Mouse (Mus musculus) heart, postnatal 0 days (tissue): ENCODE measurements around the gene Oasl1. TPM values are rescaled to one million over a fixed set of nuclear protein-coding genes. Genes with fewer than 3 reads are reported as not detected.
A peak's percentile ranks its signal among the peaks of the same experiment; 100 is the strongest.

Experiments used
- ATAC-seq: fragments of 200-750 bp; cut with Nextera tagmentation; 2 replicates; pipeline ENCODE4 v1.8.0; 2017; ENCODE audit warnings: low read depth, moderate number of reproducible peaks, moderate library complexity; ENCODE audit not compliant: insufficient read depth
- DNase-seq: peaks from one replicate; pipeline ENCODE4 v3.0.0-alpha.2; 2016; ENCODE audit warnings: low spot score
- H3K27ac ChIP-seq: fragments of 300-500 bp; sonication (generic); 2 replicates; pipeline ENCODE4 v1.5.1; 2014; ENCODE audit warnings: low read depth, mild to moderate bottlenecking
- H3K27me3 ChIP-seq: fragments of 300-500 bp; sonication (generic); 2 replicates; pipeline ENCODE4 v1.6.1; 2014; ENCODE audit warnings: low read length, mixed read lengths; ENCODE audit not compliant: control insufficient read depth, insufficient read depth
- H3K36me3 ChIP-seq: fragments of 300-500 bp; sonication (generic); replicated peaks from 2 replicates; pipeline ENCODE4 v1.6.1; 2014; ENCODE audit warnings: low read length, mixed read lengths; ENCODE audit not compliant: control insufficient read depth, insufficient read depth
- H3K4me1 ChIP-seq: fragments of 300-500 bp; sonication (generic); 2 replicates; pipeline ENCODE4 v1.6.1; 2014; ENCODE audit warnings: antibody characterized with exemption; ENCODE audit not compliant: control insufficient read depth, insufficient read depth
- H3K4me2 ChIP-seq: fragments of 300-500 bp; sonication (generic); 2 replicates; pipeline ENCODE4 v1.6.1; 2014; ENCODE audit warnings: low read depth, mild to moderate bottlenecking, low read length, moderate library complexity
- H3K4me3 ChIP-seq: fragments of 300-500 bp; sonication (generic); 2 replicates; pipeline ENCODE4 v1.5.1; 2014; ENCODE audit warnings: low read depth, low read length
- H3K9ac ChIP-seq: fragments of 300-500 bp; sonication (generic); replicated peaks from 2 replicates; pipeline ENCODE4 v1.6.1; 2014; ENCODE audit warnings: low read depth, low read length, mixed read lengths
- H3K9me3 ChIP-seq: fragments of 300-500 bp; sonication (generic); replicated peaks from 2 replicates; pipeline ENCODE4 v1.6.1; 2016; ENCODE audit warnings: low read length; ENCODE audit not compliant: control insufficient read depth
- CTCF ChIP-seq: IDR thresholded peaks from 2 replicates; pipeline ENCODE4 v1.5.1; 2016; ENCODE audit warnings: antibody characterized with exemption, control low read depth, low read depth
- EP300 ChIP-seq: IDR thresholded peaks from 2 replicates; pipeline ENCODE4 v1.6.1; 2016; ENCODE audit warnings: antibody characterized with exemption, low read depth
- WGBS: fragments of 180-500 bp; shearing (Covaris S2); extraction: QIAGEN DNeasy Blood & Tissue Kit; methylation state at CpG from one replicate; pipeline ENCODE4 v1.1.7; 2014; 5-methylcytosine and 5-hydroxymethylcytosine counted together
- polyA plus RNA-seq: library from polyadenylated mRNA; unstranded; fragments of >200 nt; fragmentation: Nextera tagmentation; extraction: Ambion mirVana; gene quantifications from 2 replicates; pipeline ENCODE4 v1.2.1, GENCODE M21; 2015
- total RNA-seq: library from RNA; depleted of rRNA; stranded (reverse); fragments of >200 nt; gene quantifications from 2 replicates; pipeline ENCODE4 v1.2.3, GENCODE M21; 2014; ENCODE audit warnings: low replicate concordance; rRNA removed

Oasl1 gene
- total and polyA plus RNA-seq, 2 experiments from 2014 or later: 0.68 to 9.4 TPM

- peak; percentile 18 for DNase-seq
- H3K36me3 ChIP-seq: no peaks in the 10 kb centered on the region
- H3K9me3 ChIP-seq: no peaks in the 10 kb centered on the region
- H3K4me1 ChIP-seq: peaks cover 12% of the 10 kb centered on the region; the same call in 1 of the 2 replicates
- peak overlapping the region; percentile 73 for H3K4me2 ChIP-seq
- peak; percentile 20; the same call in 1 of the 2 replicates for TF ChIP-seq CTCF
- no peak for TF ChIP-seq EP300
- peak overlapping the region; percentile 52 for H3K4me3 ChIP-seq
- ATAC-seq: peak; percentile 18; the same call in 1 of the 2 replicates
- 3% methylated on average over 6 of the region's 6 CpGs for WGBS
- H3K9ac ChIP-seq: no peak overlapping the region
- H3K27ac ChIP-seq: no peak overlapping the region
- no peaks in the 10 kb centered on the region for H3K27me3 ChIP-seq
These were observed 55.8 kb downstream of the Oasl1 start for GRCm38 (mm10) chr5:114978888-114979249.

- 2% methylated on average over 32 of the region's 32 CpGs for WGBS
- Histone ChIP-seq H3K9ac (peak overlapping the region; percentile 15), H3K9me3 (no peaks in the 10 kb centered on the region), H3K27ac (no peak overlapping the region), H3K27me3 (no peaks in the 10 kb centered on the region), H3K36me3 (no peaks in the 10 kb centered on the region), H3K4me1 (peaks cover 12% of the 10 kb centered on the region; the same call in 1 of the 2 replicates), H3K4me2 (peak overlapping the region; percentile 73), H3K4me3 (peak overlapping the region; percentile 52)
- TF ChIP-seq EP300 (no peak), CTCF (peak; percentile 94)
- ATAC-seq (peak; percentile 72), DNase-seq (peak; percentile 76)
These were observed 56.4 kb downstream of the Oasl1 start for GRCm38 (mm10) chr5:114979250-114980121.

GRCm38 (mm10) chr5:114980122-114980748, 57.2 kb downstream of the Oasl1 start:
- Histone ChIP-seq H3K27me3 (no peaks in the 10 kb centered on the region), H3K4me2 (peak overlapping the region; percentile 73), H3K36me3 (no peaks in the 10 kb centered on the region), H3K27ac (no peak overlapping the region), H3K9me3 (no peaks in the 10 kb centered on the region), H3K4me1 (peaks cover 12% of the 10 kb centered on the region; the same call in 1 of the 2 replicates), H3K9ac (peak overlapping the region; percentile 15), H3K4me3 (peak overlapping the region; percentile 52)
- ATAC-seq (no peak), DNase-seq (no peak)
- TF ChIP-seq EP300 (no peak), CTCF (no peak)
- 23% methylated on average over 16 of the region's 16 CpGs for WGBS

- peaks cover 12% of the 10 kb centered on the region; the same call in 1 of the 2 replicates for H3K4me1 ChIP-seq
- H3K36me3 ChIP-seq: no peaks in the 10 kb centered on the region
- no peaks in the 10 kb centered on the region for H3K27me3 ChIP-seq
- H3K9me3 ChIP-seq: no peaks in the 10 kb centered on the region
- H3K4me3 ChIP-seq: no peak overlapping the region
- H3K27ac ChIP-seq: no peak overlapping the region
- ATAC-seq: no peak
- TF ChIP-seq EP300 (no peak), CTCF (no peak)
- WGBS: 46% methylated on average over 15 of the region's 15 CpGs
- no peak overlapping the region for H3K4me2 ChIP-seq
- DNase-seq: no peak
- no peak overlapping the region for H3K9ac ChIP-seq
These were observed 59.0 kb downstream of the Oasl1 start for GRCm38 (mm10) chr5:114982001-114982400.

GRCm38 (mm10) chr5:114985074-114985473, 62.0 kb downstream of the Oasl1 start:
- DNase-seq (no peak), ATAC-seq (no peak)
- no peak overlapping the region for H3K27ac ChIP-seq
- no peaks in the 10 kb centered on the region for H3K9me3 ChIP-seq
- no peaks in the 10 kb centered on the region for H3K27me3 ChIP-seq
- H3K4me2 ChIP-seq: no peak overlapping the region
- H3K4me3 ChIP-seq: no peak overlapping the region
- no peak overlapping the region for H3K9ac ChIP-seq
- TF ChIP-seq EP300: no peak
- no peak for TF ChIP-seq CTCF
- no peaks in the 10 kb centered on the region for H3K36me3 ChIP-seq
- H3K4me1 ChIP-seq: 0 out of 2 replicates have a peak, but pooled peaks cover 4% of the 10 kb centered on the region

Other genes with a start within 250 kb of the Oasl1 start
- 26.2 and 45.3 TPM in 2 replicates for gene Gltp, start 232.3 kb upstream of the Oasl1 start, total RNA-seq
- 32.0 TPM in 2 replicates for gene Gltp, start 232.3 kb upstream of the Oasl1 start, polyA plus RNA-seq
- gene Tchp, start 215.5 kb upstream of the Oasl1 start, total RNA-seq: 0.50 and 1.6 TPM in 2 replicates
- gene Tchp, start 215.5 kb upstream of the Oasl1 start, polyA plus RNA-seq: 4.4 and 5.8 TPM in 2 replicates
- 42.8 and 43.8 TPM in 2 replicates for gene Ankrd13a, start 148.6 kb upstream of the Oasl1 start, total RNA-seq
- 19.7 and 23.8 TPM in 2 replicates for gene Ankrd13a, start 148.6 kb upstream of the Oasl1 start, polyA plus RNA-seq
- gene Git2, start 147.7 kb upstream of the Oasl1 start, total RNA-seq: 37.7 and 53.3 TPM in 2 replicates
- gene Git2, start 147.7 kb upstream of the Oasl1 start, polyA plus RNA-seq: 21.1 and 21.5 TPM in 2 replicates
- 31.3 and 49.2 TPM in 2 replicates for gene 1500011B03Rik, start 99.8 kb upstream of the Oasl1 start, total RNA-seq
- gene 1500011B03Rik, start 99.8 kb upstream of the Oasl1 start, polyA plus RNA-seq: 35.3 and 37.2 TPM in 2 replicates
- gene 4930519G04Rik, start 69.6 kb upstream of the Oasl1 start, total RNA-seq: not detected in 2 replicates
- not detected in 2 replicates for gene 4930519G04Rik, start 69.6 kb upstream of the Oasl1 start, polyA plus RNA-seq
- gene Gm9936, start 64.6 kb upstream of the Oasl1 start, total RNA-seq: not detected in 2 replicates
- not detected in 2 replicates for gene Gm9936, start 64.6 kb upstream of the Oasl1 start, polyA plus RNA-seq
- gene Oasl2, start 26.3 kb upstream of the Oasl1 start, total RNA-seq: 11.4 and 14.9 TPM in 2 replicates
- 6.5 and 9.2 TPM in 2 replicates for gene Oasl2, start 26.3 kb upstream of the Oasl1 start, polyA plus RNA-seq
- gene 2210016L21Rik, start 18.9 kb downstream of the Oasl1 start, total RNA-seq: 7.3 and 16.0 TPM in 2 replicates
- 32.2 and 32.6 TPM in 2 replicates for gene 2210016L21Rik, start 18.9 kb downstream of the Oasl1 start, polyA plus RNA-seq
- gene Hnf1a, start 47.9 kb downstream of the Oasl1 start, total RNA-seq: not detected in 2 replicates
- not detected in 2 replicates for gene Hnf1a, start 47.9 kb downstream of the Oasl1 start, polyA plus RNA-seq
- gene Sppl3, start 87.9 kb downstream of the Oasl1 start, total RNA-seq: 65.6 and 68.7 TPM in 2 replicates
- 6.8 and 7.2 TPM in 2 replicates for gene Sppl3, start 87.9 kb downstream of the Oasl1 start, polyA plus RNA-seq
- not detected in 2 replicates for gene Gm10401, start 175.1 kb downstream of the Oasl1 start, total RNA-seq
- gene Gm10401, start 175.1 kb downstream of the Oasl1 start, polyA plus RNA-seq: 13.3 and 14.4 TPM in 2 replicates
- gene Acads, start 196.1 kb downstream of the Oasl1 start, total RNA-seq: 266 and 288 TPM in 2 replicates
- 208 and 211 TPM in 2 replicates for gene Acads, start 196.1 kb downstream of the Oasl1 start, polyA plus RNA-seq
- 17.0 and 25.9 TPM in 2 replicates for gene Unc119b, start 211.7 kb downstream of the Oasl1 start, total RNA-seq
- gene Unc119b, start 211.7 kb downstream of the Oasl1 start, polyA plus RNA-seq: 10.6 and 11.7 TPM in 2 replicates
- gene Mlec, start 234.9 kb downstream of the Oasl1 start, total RNA-seq: 68.4 and 74.8 TPM in 2 replicates
- 20.4 and 21.1 TPM in 2 replicates for gene Mlec, start 234.9 kb downstream of the Oasl1 start, polyA plus RNA-seq